Mouse (Mus musculus) bone marrow, adult 2 months (tissue): ENCODE data around the gene Ankrd44. TPM values are rescaled to one million over a fixed set of nuclear protein-coding genes. Genes with fewer than 3 reads are reported as not detected.

Experiments
- H3K27ac ChIP-seq: fragments of 200-500 bp; 2 replicates; pipeline ENCODE4 v1.5.1; 2012; ENCODE audit warnings: low read depth, mild to moderate bottlenecking, control low read depth, inconsistent platforms, low read length; ENCODE audit not compliant: control insufficient read depth, poor library complexity, insufficient read depth
- H3K4me1 ChIP-seq: fragments of 200-500 bp; 2 replicates; pipeline ENCODE4 v1.6.1; 2011; ENCODE audit warnings: low read length; ENCODE audit not compliant: control insufficient read depth, insufficient read depth
- H3K4me3 ChIP-seq: fragments of 200-500 bp; replicated peaks from 2 replicates; pipeline ENCODE3; 2011; ENCODE audit warnings: mild to moderate bottlenecking, low read depth, low read length, control low read depth; ENCODE audit not compliant: control insufficient read depth
- CTCF ChIP-seq: fragments of 200-500 bp; IDR thresholded peaks from 2 replicates; pipeline ENCODE4 v1.5.1; 2011; ENCODE audit warnings: low read length, control low read depth; ENCODE audit not compliant: control insufficient read depth, insufficient read depth
- POLR2A ChIP-seq: fragments of 200-500 bp; IDR thresholded peaks from 2 replicates; pipeline ENCODE4 v1.6.1; 2011; ENCODE audit warnings: low read depth, mild to moderate bottlenecking, control low read depth, low read length, borderline replicate concordance; ENCODE audit not compliant: control insufficient read depth
- WGBS: fragments of 180-500 bp; shearing (Covaris S2); methylation state at CpG from one replicate; pipeline ENCODE4 v1.1.7; 2018; 5-methylcytosine and 5-hydroxymethylcytosine counted together
- polyA plus RNA-seq: library from polyadenylated mRNA; stranded (reverse); fragments of >200 nt; gene quantifications from 2 replicates; pipeline ENCODE4 v1.2.4, GENCODE M21; 2011; ENCODE audit warnings: low replicate concordance; ENCODE audit not compliant: missing spikeins, insufficient read depth, insufficient read length

Gene Ankrd44
- polyA plus RNA-seq, 1 experiment: 47.3 TPM

DNA sequence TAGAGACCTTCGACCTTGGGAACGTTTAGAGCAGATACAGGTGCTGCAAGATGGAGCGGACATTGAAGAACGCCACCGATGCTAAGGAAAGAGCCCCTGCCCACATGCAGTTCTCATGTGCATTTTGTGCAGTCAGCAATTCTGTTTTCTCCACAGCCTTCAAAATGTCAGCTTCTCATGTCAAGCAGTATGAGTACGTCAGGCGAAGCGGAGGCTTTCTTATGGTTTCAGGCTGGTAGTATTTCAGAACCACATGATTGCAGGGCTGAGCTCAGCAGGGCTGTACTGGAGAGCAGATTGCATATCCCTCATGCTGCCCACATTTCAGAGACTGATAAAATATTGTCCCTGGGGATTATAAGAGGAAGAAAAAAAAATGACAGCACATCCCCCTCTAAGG, 19.9 kb downstream of the Ankrd44 start:
- Histone ChIP-seq H3K27ac (no peak overlapping the region), H3K4me3 (no peak overlapping the region), H3K4me1 (peaks cover 17% of the 10 kb centered on the region)
- WGBS: 72% methylated on average over 8 of the region's 8 CpGs
- TF ChIP-seq POLR2A: no peak
- no peak for TF ChIP-seq CTCF

DNA sequence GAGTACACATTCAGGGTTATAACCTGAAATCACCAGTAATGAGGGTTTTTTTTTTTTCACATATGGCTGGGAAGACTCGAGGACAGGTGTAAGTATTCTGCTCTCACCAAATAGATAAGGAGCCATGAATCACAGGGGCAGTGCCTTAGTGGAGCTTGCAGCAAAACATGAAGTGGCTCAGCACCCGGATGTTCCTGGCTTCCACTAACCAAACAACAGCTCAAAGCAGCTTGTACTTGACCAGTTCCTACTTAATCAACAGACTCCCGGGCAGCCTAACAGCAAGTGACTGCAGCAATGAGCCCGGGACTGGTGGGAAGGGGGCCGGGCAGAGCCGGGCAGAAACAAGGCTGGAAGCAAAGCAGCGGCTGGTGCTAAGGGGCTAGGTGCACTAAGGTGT, 20.6 kb downstream of the Ankrd44 start:
- Histone ChIP-seq H3K27ac (no peak overlapping the region), H3K4me1 (peaks cover 14% of the 10 kb centered on the region), H3K4me3 (no peak overlapping the region)
- 57% methylated on average over 7 of the region's 7 CpGs for WGBS
- no peak for TF ChIP-seq POLR2A
- TF ChIP-seq CTCF: no peak

DNA sequence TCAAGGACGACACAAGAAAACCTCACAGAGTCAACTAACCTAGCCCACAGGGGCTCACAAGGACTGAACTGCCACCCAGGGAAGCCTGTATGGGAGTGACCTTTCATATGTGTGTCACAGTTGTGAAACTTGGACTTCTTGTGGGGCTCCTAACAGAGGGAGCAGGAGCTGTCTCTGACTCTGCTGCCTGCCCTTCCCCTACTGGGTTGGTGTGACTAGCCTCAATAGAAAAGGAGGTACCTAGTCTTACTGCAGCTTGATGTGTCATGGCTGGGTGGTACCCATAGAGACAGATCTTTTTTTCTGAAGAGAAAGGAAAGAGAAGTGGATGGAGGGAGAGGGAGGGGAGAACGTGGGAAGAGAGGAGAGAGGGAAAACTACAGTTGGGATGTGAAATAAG, 22.0 kb downstream of the Ankrd44 start:
- Histone ChIP-seq H3K4me1 (peaks cover 15% of the 10 kb centered on the region), H3K27ac (no peak overlapping the region), H3K4me3 (no peak overlapping the region)
- WGBS: 70% methylated on average over 2 of the region's 2 CpGs
- no peak for TF ChIP-seq POLR2A
- no peak for TF ChIP-seq CTCF

DNA sequence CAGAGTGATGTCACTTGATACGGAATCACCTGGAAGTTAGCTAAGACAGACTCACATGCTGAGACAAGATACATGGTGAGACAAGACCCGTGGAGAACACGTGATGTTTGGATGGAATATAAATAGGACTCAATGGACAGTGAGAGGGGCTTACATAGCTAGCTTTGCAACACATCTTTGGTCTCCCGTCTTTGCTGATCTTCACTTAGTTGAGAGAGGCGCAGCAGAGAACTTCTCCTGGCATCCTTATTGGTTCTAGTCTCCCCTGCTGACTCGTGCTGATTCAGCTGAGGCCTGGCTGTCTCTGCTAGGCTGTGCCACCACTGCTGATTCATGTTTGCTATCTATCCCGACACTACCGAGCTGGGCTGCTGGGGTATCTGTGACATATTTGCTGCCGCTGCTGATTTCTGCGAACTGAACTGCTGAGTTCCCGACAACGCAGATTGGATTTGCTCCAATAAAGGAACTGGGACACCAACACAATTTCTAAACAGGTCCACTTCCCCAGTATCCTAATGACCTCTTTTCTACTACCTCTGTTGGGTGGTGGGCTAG, 23.4 kb downstream of the Ankrd44 start:
- TF ChIP-seq POLR2A: no peak
- TF ChIP-seq CTCF: no peak
- H3K4me3 ChIP-seq: no peak overlapping the region
- H3K27ac ChIP-seq: no peak overlapping the region
- H3K4me1 ChIP-seq: peaks cover 15% of the 10 kb centered on the region
- 84% methylated on average over 12 of the region's 12 CpGs for WGBS

DNA sequence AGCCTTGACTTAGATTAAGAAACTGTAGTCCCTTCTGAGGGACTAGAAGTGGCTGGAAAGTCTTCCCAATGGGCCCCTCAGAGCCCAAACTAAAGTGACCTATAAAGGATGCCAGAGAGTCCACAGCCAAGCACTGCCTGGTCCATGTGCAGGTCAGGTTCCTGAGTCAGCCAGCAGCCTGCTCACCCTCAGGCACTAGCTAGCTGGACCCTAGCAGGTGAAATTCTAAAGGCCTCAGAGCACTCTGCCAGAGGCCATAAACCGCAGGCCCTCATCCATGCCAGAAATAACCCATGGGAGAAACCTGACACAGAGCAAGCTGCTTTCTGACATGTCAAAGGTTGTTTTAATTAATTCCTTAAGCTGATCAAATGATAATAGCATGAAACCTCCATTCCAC, 25.1 kb downstream of the Ankrd44 start:
- TF ChIP-seq POLR2A (no peak), CTCF (no peak)
- 75% methylated on average over 1 of the region's 1 CpGs for WGBS
- H3K4me1 ChIP-seq: peaks cover 12% of the 10 kb centered on the region
- no peak overlapping the region for H3K27ac ChIP-seq
- H3K4me3 ChIP-seq: no peak overlapping the region

DNA sequence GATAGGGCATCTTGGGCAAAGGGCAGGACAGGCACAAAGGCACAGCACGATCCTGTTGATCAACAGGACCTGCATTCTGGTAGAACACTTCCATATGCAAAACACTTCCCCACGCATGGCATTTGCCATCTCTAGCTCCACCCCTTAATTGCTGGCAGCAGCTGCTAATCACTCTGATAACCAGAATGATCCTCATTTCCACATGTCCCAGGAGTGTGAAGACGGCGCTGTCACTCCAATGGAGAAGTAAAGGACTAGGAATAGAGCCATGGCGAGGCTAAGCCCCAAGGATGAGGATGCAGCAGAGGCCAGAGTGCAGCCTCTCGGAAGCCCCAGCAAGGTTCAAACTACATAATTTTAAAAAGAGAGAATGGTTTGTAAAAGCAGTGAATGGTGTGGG, 26.9 kb downstream of the Ankrd44 start:
- 63% methylated on average over 6 of the region's 6 CpGs for WGBS
- H3K4me3 ChIP-seq: no peak overlapping the region
- no peak overlapping the region for H3K27ac ChIP-seq
- no peak for TF ChIP-seq POLR2A
- no peak for TF ChIP-seq CTCF
- H3K4me1 ChIP-seq: peaks cover 12% of the 10 kb centered on the region

DNA sequence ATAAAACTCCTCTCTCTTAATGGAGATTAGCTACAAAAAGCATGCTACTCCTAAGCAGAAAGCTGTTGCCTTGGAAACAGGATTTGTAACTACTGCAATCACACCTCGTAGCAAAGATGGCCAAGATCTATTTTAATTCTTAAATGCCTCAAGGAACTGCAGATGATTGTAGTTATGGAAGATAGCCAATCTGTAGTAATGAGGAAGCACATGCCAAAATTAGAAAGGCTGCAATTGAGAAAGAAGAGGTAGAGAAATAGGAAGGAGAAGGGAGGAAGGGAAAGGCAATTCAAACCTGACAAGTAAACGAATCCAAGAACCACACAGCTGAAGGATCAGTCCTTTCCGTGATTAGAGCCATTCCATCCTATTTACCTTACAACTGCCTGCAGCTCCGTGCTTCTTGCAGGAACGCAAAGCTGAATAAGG, 27.5 kb downstream of the Ankrd44 start:
- H3K27ac ChIP-seq: no peak overlapping the region
- H3K4me3 ChIP-seq: no peak overlapping the region
- H3K4me1 ChIP-seq: peaks cover 12% of the 10 kb centered on the region
- TF ChIP-seq POLR2A (no peak), CTCF (no peak)
- 14% methylated on average over 5 of the region's 5 CpGs for WGBS

DNA sequence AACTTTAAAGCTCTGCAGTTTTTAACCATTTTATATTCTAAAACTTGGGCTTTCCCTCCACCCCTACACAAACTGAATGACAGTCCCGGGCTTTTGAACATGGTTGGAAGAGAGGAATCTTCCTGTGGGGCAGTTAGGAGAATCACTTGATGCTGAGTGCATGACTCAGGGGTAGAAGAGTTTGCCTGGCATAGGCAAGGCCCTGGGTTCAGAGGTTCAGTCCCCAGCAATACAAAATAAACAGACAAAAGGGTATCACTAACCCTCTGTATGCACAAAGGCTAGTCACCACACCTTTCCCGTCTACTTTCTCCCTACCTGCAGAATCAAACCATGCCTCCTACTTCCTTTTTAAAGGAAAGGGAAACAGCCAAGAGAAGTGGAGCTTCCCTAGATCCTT, 28.5 kb downstream of the Ankrd44 start:
- Histone ChIP-seq H3K4me3 (no peak overlapping the region), H3K4me1 (peaks cover 12% of the 10 kb centered on the region), H3K27ac (no peak overlapping the region)
- TF ChIP-seq POLR2A (no peak), CTCF (no peak)
- WGBS: 64% methylated on average over 2 of the region's 2 CpGs

DNA sequence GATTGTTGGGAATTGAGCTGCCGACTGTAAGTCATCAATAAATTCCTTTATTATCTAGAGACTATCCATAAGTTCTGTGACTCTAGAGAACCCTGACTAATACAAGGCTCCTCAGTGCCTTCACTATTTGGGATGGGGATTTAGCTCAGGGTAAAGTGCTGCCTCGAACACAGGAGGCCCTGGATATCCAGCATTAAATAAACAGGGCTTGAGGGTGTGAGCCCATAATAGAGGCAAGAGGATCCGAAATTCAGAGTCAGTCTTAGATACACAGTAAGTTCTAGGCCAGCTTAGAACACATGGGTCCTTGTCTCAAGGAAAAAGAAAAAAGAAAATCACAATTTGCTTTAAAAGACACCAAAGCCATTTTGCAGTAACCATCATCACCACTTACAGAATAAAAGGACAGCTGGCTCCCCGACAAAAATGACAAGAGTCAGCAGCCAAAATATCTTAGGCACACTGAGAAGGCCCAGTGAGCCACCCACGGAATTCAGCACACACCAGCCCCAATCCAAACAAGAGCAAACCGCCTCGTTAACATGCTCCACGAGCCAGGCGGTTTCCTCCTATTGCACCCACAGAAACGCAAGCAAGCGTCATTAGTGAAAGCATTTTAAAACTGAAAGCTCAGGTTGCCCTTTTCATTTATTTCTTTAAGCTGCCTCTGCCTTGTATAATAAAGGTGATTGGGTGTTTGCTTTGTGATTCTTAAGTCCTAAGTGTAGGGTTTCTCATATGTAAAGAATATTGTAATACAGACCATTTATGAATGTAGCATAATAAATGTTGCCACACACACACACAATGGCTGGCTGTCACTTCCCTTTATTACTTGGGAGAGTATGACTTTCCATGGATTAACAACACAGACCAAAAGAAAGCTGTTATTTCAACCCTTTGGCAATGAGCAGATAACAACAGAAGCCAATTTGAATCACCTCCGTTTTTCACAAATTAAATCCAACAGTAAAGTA, 29.8 kb downstream of the Ankrd44 start:
- Histone ChIP-seq H3K4me3 (no peak overlapping the region), H3K27ac (peak overlapping the region; percentile 55; the same call in 1 of the 2 replicates), H3K4me1 (peaks cover 8% of the 10 kb centered on the region)
- TF ChIP-seq POLR2A (no peak), CTCF (no peak)
- WGBS: 33% methylated on average over 12 of the region's 12 CpGs
